Mouse (Mus musculus) adrenal gland, postnatal 36 days (tissue): Measurements from ENCODE around the gene Hist2h2be. TPM values are rescaled to one million over a fixed set of nuclear protein-coding genes. Genes with fewer than 3 reads are reported as not detected.
"Not testable (repeated sequence)": the region's sequence is repeated elsewhere in the genome, so short reads cannot be mapped to it uniquely, and the experiment has no call there.

ENCODE experiments used
- DNase-seq, 2 experiments: peaks; one replicate each; pipeline ENCODE4 v3.0.0; 2021; ENCODE audit warnings: mixed read lengths in 1 of 2
- total RNA-seq, 2 experiments: library from RNA; stranded (reverse); gene quantifications; 2 replicates each; pipeline ENCODE4 v1.2.3; 2021

Gene Hist2h2be
- total RNA-seq, 2 experiments from 2014 or later = 16.3 to 17.9 TPM

DNA sequence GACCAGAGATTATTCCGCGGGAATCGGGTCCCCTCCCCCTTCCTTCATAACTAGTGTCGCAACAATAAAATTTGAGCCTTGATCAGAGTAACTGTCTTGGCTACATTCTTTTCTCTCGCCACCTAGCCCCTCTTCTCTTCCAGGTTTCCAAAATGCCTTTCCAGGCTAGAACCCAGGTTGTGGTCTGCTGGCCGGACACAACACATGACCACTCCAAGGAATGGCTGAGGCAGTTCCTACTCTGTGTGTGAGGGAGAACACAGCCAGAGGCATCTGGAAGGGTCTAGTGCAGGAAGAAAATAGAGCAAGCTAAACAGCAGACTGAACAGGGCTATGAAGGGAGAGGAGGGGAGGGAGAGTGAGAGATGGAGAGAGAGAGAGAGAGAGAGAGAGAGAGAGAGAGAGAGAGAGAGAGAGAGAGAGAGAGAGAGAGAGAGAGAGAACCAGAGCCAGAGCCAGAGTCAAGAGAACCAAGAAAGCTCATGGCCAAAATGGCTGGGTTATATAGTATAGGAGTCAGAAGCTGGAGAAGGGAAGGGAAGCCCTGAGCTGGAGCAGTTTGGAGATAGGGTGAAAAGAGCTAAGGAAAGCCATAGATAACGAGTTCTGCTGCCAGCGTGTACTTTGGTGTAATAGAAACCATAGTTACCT, 22.2 kb upstream of the Hist2h2be start:
- DNase-seq = not testable (repeated sequence)

DNA sequence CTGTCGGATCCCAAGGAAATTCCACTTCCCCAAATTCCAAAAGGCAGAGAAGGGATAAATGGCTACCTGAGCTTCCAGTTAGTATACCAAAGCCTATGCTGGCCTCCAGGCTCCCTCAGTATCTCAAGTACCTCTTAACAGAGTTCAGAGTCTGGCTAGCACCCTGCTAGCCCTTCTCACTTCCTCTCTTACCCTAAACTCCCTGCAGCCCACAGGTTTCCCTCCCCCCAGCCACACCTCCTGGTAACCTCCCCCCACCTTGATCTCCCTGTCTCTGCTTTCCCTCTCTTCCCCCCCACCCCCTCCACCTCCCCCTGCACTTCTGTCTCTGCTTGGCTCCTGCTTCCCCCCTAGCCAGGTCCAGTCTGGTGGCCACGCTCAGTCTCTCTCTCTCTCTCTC, 21.2 kb upstream of the Hist2h2be start:
- no peak for DNase-seq

DNA sequence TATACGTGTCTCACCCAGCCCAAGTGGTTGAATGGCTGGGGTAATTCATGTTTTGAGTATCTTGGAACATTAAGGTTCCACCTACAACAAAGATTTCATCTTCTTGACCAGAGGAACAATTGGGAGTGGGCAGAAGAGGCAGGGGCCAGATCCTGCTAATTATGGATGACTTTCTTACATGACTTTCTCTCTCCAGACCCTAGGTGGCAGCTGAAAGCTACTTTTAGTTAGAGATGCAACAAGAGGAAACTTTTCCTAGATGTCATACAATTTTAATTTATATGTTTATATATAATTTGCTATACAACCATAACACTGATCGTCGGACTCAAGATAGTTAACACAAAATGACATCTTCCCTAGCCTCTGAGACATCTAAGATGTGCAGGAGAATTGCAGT, 13.1 kb upstream of the Hist2h2be start:
- DNase-seq = no peak

GRCm38 (mm10) chr3:96209242-96209641, 11.7 kb upstream of the Hist2h2be start:
- DNase-seq = peak; percentile 34 to 57

GRCm38 (mm10) chr3:96219191-96219641, 1.7 kb upstream of the Hist2h2be start:
- DNase-seq = peak in 1 of 2 experiments; percentile 15

- DNase-seq = peak; percentile 72 to 76
Observed at GRCm38 (mm10) chr3:96219661-96220130, 1.2 kb upstream of the Hist2h2be start, which contains the start of the genes Bola1 and Hist2h2ab. Bola1 (minus strand) TSS chr3:96219709. Hist2h2ab (plus strand) TSS chr3:96219865.

DNA sequence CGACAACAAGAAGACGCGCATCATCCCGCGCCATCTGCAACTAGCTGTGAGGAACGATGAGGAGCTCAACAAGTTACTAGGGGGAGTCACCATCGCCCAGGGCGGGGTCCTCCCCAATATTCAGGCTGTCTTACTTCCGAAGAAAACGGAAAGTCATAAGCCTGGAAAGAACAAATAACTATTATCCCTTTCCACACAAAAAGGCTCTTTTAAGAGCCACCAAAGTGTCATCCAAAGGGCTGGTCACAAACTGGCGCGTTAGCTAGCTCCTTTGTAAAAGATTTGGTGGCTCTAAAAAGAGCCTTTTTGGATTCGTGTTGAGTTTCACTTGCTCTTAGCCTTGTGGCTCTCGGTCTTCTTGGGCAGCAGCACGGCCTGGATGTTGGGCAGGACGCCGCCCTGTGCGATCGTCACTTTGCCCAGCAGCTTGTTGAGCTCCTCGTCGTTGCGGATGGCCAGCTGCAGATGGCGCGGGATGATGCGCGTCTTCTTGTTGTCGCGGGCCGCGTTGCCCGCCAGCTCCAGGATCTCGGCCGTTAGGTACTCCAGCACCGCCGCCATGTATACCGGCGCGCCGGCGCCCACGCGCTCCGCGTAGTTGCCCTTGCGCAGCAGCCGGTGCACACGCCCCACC, 671 bp upstream of the Hist2h2be start:
- DNase-seq = not testable (repeated sequence)

- DNase-seq = peak; percentile 30 to 31
Observed at GRCm38 (mm10) chr3:96221640-96222038, 720 bp downstream of the Hist2h2be start.

GRCm38 (mm10) chr3:96222774-96223173, 1.9 kb downstream of the Hist2h2be start:
- DNase-seq = no peak

GRCm38 (mm10) chr3:96225421-96225820, 4.5 kb downstream of the Hist2h2be start:
- no peak for DNase-seq

- peak; percentile 44 to 56 for DNase-seq
Observed at GRCm38 (mm10) chr3:96226695-96227648, 6.1 kb downstream of the Hist2h2be start.

- peak; percentile 48 to 51 for DNase-seq
Observed at GRCm38 (mm10) chr3:96228828-96229227, 7.9 kb downstream of the Hist2h2be start.

- no peak for DNase-seq
Observed at GRCm38 (mm10) chr3:96230404-96230803, 9.5 kb downstream of the Hist2h2be start.

DNA sequence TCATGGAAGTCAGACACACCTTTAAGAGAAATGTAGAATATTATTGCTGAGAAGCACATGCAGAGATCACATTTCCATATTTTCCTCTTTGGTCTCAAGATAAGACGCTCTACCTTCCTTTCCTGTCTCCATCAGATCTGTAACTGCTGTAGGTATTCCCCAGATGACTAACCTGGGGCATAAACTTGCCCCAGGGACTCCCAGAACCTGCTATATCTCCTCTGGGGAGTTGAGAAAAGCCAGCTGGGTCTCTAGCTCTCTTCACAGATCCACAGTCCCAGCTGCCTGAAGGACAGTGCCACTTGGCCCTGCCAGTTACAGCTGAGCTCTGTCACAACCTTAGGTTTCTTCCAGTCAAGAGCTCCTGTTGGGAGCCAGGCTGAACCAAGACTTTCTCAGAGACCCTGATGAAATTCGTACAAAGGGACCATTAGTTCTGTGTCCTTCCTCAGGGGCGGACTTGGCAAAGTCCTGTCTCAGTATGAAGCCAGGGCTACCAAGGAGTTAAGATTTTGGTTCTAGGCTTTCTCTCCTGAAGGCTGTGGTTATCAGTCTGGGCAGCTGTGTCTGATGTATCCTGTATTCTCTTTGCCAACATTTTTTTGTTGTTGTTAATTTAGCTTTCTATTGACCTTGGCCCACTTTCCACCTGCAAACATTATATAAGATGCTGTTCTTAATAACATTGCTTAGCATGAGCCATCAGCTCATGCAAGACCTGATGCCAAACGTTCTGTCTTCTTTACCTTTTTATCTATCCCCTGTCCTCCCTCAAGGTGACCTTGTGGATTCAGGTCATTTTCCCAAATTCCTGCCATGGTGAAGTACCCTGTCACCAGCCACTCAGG, 10.2 kb downstream of the Hist2h2be start:
- DNase-seq = peak; percentile 40 to 46

DNA sequence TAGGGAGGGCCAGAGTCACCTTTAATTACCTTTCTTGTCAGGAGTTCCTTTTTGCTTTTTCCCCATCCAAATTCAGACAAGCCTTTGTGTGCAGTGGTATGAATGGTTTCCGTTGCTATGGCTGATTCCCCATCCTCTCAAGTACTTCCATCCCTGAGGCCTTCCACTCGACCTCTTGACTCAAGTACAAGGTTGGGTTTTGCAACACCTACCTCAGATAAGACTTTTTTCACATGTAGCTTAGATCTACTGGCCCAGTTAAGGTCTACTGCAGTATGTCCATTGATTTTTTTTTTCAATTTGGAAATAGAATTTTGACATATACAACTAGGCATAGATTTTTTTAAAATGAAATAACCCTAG, 10.8 kb downstream of the Hist2h2be start:
- DNase-seq = no peak

- DNase-seq = no peak
Observed at GRCm38 (mm10) chr3:96234914-96235313, 14.0 kb downstream of the Hist2h2be start.

DNA sequence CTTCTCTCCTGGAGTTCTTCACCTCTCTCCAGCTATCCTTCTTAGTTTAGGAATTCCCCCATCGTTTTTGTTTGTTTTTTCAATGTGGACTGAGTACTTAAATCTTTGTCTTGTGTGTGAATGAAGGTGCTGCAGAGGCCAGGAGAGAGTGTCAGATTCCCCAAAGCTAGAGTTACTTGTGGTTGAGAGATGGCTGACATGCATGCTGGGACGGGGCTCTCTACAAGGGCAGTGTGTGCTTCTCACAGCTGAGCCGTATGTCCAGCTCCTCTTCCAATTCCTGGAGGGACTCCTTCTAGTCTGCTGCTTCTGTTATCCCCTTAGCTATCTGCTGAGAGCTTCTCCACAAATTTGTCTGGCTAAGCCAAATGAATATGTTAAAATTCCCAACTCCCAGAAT, 14.9 kb downstream of the Hist2h2be start:
- DNase-seq = no peak

DNA sequence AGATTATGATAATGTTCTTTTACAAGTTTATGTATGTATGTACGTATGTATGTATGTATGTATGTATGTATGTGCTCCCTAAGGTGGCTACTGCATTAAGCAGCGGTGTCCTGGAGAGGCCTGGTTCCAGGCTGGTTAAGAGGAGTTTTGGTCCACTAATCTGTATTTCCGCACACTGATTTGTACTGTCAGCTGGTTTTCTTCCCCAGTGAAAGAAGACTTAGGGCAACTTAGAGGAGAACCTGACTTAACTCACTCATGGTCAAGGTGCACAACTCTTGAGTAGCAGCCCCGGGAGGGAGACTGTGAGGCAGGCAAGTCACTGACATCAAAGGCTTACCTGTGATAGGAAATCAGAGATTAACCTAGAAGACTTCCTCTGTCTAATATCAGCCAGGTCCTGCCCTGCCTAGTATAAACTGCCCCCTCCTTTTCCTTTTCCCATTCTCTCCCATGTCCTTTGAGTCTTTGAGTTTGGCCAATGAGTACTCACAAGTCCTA, 16.0 kb downstream of the Hist2h2be start:
- no peak for DNase-seq

- no peak for DNase-seq
Observed at GRCm38 (mm10) chr3:96237335-96237903, 16.5 kb downstream of the Hist2h2be start.

DNA sequence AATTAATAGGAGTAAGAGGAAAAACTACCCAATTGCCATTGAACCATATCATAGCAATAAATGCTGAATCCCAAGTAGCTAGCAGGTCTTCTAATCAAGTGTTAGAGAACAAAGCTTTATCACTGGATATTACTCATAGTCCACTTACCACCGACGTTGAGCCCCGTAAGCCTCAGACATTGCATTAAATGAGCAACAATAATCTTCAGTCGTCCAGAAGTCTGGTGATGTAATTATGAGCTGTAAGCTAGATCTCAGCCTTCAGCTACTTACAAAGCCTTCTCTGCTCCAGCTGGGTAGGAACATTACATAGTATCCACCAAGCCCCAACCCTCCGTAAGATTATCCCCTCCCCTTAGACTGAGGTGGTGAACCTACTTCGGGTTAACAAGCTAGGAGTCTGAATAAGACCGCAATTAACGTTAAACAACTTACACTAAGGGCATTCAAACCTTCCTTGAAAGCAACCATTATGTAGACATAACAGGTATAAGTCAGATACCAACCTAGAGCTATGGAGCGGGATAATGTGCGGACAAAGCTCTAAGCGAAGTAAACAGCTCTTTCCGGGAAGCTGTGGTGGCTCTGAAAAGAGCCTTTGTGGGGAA, 17.1 kb downstream of the Hist2h2be start:
- DNase-seq = no peak
